Mouse (Mus musculus) ovary, adult 2 months (tissue): ENCODE data around the gene Gstm2. TPM values are rescaled to one million over a fixed set of nuclear protein-coding genes. Genes with fewer than 3 reads are reported as not detected.

ENCODE experiments used
- polyA plus RNA-seq: library from polyadenylated mRNA; depleted of rRNA; stranded (reverse); fragments of >200 nt; gene quantifications from 2 replicates; pipeline ENCODE4 v1.2.3, GENCODE M21; 2012; rRNA removed

Gene Gstm2
- 769 and 813 TPM in 2 replicates for polyA plus RNA-seq

GRCm38 (mm10) chr3:107986041-107986562 is at the start of gene Gstm2:
TSS of gene Gstm2 (minus strand) at chr3:107986453.

GRCm38 (mm10) chr3:108017473-108018189 is 31.4 kb upstream of the Gstm2 start, which contains the start of gene Gstm1:
TSS of gene Gstm1 (minus strand) at chr3:108017973.

GRCm38 (mm10) chr3:107968724-107969395 is 17.4 kb downstream of the Gstm2 start, which contains the start of gene Gstm3:
TSS of gene Gstm3 (minus strand) at chr3:107969283.

GRCm38 (mm10) chr3:107943239-107943990 is 42.8 kb downstream of the Gstm2 start, which contains the start of gene Gstm6:
TSS of gene Gstm6 (minus strand) at chr3:107943749.

Other genes starting within 250 kb of the Gstm2 start
- gene Csf1, start 226.0 kb downstream of the Gstm2 start, polyA plus RNA-seq, result 21.4 and 23.8 TPM in 2 replicates
- 0.50 and 0.61 TPM in 2 replicates for gene Eps8l3, start 109.2 kb downstream of the Gstm2 start, polyA plus RNA-seq
- gene Gstm5, start 90.6 kb downstream of the Gstm2 start, polyA plus RNA-seq, result 30.9 and 37.0 TPM in 2 replicates
- gene Gstm7, start 54.6 kb downstream of the Gstm2 start, polyA plus RNA-seq, result 38.2 and 70.6 TPM in 2 replicates
- 7.2 and 8.0 TPM in 2 replicates for gene Gstm6, start 42.7 kb downstream of the Gstm2 start, polyA plus RNA-seq
- gene Gstm3, start 17.2 kb downstream of the Gstm2 start, polyA plus RNA-seq, result 0.29 and 0.37 TPM in 2 replicates
- gene Gstm1, start 31.5 kb upstream of the Gstm2 start, polyA plus RNA-seq, result 1,875 and 2,662 TPM in 2 replicates
- 10.8 and 14.4 TPM in 2 replicates for gene Gstm4, start 58.4 kb upstream of the Gstm2 start, polyA plus RNA-seq
- 259 and 297 TPM in 2 replicates for gene Ampd2, start 100.2 kb upstream of the Gstm2 start, polyA plus RNA-seq
- gene Gnat2, start 106.3 kb upstream of the Gstm2 start, polyA plus RNA-seq, result 1.8 and 2.3 TPM in 2 replicates
- gene Gnai3, start 159.7 kb upstream of the Gstm2 start, polyA plus RNA-seq, result 15.1 and 16.2 TPM in 2 replicates
- not detected in 2 replicates for gene Gpr61, start 168.4 kb upstream of the Gstm2 start, polyA plus RNA-seq
- 42.4 and 42.5 TPM in 2 replicates for gene Amigo1, start 199.9 kb upstream of the Gstm2 start, polyA plus RNA-seq
- 8.7 and 9.5 TPM in 2 replicates for gene Cyb561d1, start 214.8 kb upstream of the Gstm2 start, polyA plus RNA-seq
- gene Atxn7l2, start 224.5 kb upstream of the Gstm2 start, polyA plus RNA-seq, result 16.2 and 17.9 TPM in 2 replicates
- gene Sypl2, start 240.2 kb upstream of the Gstm2 start, polyA plus RNA-seq, result 0.16 and 0.17 TPM in 2 replicates